Mouse (Mus musculus) mouse trophoblast stem cell (cell line): ENCODE data around the gene Gm20388.
"Not testable (repeated sequence)": the region's sequence is repeated elsewhere in the genome, so short reads cannot be mapped to it uniquely, and the experiment has no call there.

Experiments used
- in situ Hi-C, 2 experiments: fragments of 300-500 bp; cut with MseI, MboI; formaldehyde crosslinking; loops; 2 replicates in 1 of 2; 3 replicates in 1 of 2; pipeline ENCODE4 v1.15.1; 2025

The Gm20388 gene

GRCm38 (mm10) chr8:123966896-123967295 is 4056.3 kb downstream of the Gm20388 start:
- in situ Hi-C loops: no loop called here

- in situ Hi-C loops: no loop called here
Measured at GRCm38 (mm10) chr8:123973495-123973894, 4062.9 kb downstream of the Gm20388 start.

- in situ Hi-C loops: no loop called here
Measured at GRCm38 (mm10) chr8:123977499-123977898, 4066.9 kb downstream of the Gm20388 start.

GRCm38 (mm10) chr8:123978166-123978838 is 4067.7 kb downstream of the Gm20388 start:
- in situ Hi-C loops: no loop called here

GRCm38 (mm10) chr8:123978926-123979325 is 4068.3 kb downstream of the Gm20388 start:
- in situ Hi-C loops: no loop called here

- in situ Hi-C loops: no loop called here
Measured at GRCm38 (mm10) chr8:123980239-123980638, 4069.6 kb downstream of the Gm20388 start.

- in situ Hi-C loops: no loop called here
Measured at GRCm38 (mm10) chr8:123981674-123982073, 4071.0 kb downstream of the Gm20388 start.

GRCm38 (mm10) chr8:123982291-123982793 is 4071.7 kb downstream of the Gm20388 start:
- in situ Hi-C loops: no loop called here

- in situ Hi-C loops: no loop called here
Measured at GRCm38 (mm10) chr8:123982826-123983400, 4072.3 kb downstream of the Gm20388 start, which contains the start of gene Abcb10. TSS of gene Abcb10 (minus strand) at chr8:123983122.

- in situ Hi-C loops: no loop called here
Measured at GRCm38 (mm10) chr8:123988605-123989038, 4078.0 kb downstream of the Gm20388 start.

GRCm38 (mm10) chr8:123989128-123989527 is 4078.5 kb downstream of the Gm20388 start:
- in situ Hi-C loops: no loop called here

GRCm38 (mm10) chr8:123990277-123991049 is 4079.8 kb downstream of the Gm20388 start:
- in situ Hi-C loops: no loop called here

GRCm38 (mm10) chr8:123992587-123992986 is 4081.9 kb downstream of the Gm20388 start:
- in situ Hi-C loops: no loop called here

GRCm38 (mm10) chr8:123993597-123993996 is 4083.0 kb downstream of the Gm20388 start:
- in situ Hi-C loops: no loop called here

GRCm38 (mm10) chr8:123993997-123994396 is 4083.4 kb downstream of the Gm20388 start:
- in situ Hi-C loops: no loop called here

- in situ Hi-C loops: no loop called here
Measured at GRCm38 (mm10) chr8:123999568-123999967, 4088.9 kb downstream of the Gm20388 start.

GRCm38 (mm10) chr8:124002546-124003108 is 4092.0 kb downstream of the Gm20388 start:
- in situ Hi-C loops: no loop called here

GRCm38 (mm10) chr8:124007829-124008228 is 4097.2 kb downstream of the Gm20388 start:
- in situ Hi-C loops: no loop called here

GRCm38 (mm10) chr8:124011580-124011979 is 4100.9 kb downstream of the Gm20388 start:
- in situ Hi-C loops: no loop called here

GRCm38 (mm10) chr8:124011989-124012586 is 4101.4 kb downstream of the Gm20388 start:
- in situ Hi-C loops: no loop called here

GRCm38 (mm10) chr8:124014299-124014698 is 4103.7 kb downstream of the Gm20388 start:
- in situ Hi-C loops: not testable (repeated sequence)

GRCm38 (mm10) chr8:124014751-124015150 is 4104.1 kb downstream of the Gm20388 start:
- in situ Hi-C loops: no loop called here
